Mouse (Mus musculus): ENCODE measurements around the gene Magi2.
"Not testable (repeated sequence)": the region's sequence is repeated elsewhere in the genome, so short reads cannot be mapped to it uniquely, and the experiment has no call there.

DNA sequence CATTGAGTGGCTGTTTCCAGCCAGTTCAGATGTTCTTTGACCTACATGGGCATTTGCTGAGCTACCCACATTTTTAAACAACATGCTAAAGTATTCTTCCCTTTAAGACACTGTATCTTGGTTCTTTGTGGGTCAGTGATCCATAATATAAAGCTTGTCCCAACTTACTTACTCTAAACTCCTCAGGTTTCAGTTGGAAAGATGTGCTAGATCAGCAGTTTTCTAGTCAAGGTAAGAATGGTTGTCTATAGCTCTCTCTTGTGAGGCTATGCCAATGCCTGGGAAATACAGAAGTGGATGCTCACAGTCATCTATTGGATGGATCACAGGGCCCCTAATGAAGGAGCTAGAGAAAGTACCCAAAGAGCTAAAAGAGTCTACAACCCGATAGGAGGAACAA lies 1045.8 kb downstream of the Magi2 start:
- TF ChIP-seq CTCF, EP300 (IDR thresholded peaks at IDR 0.05): not testable (repeated sequence)

Measured in lung, postnatal 0 days (tissue).